Mouse (Mus musculus) megakaryocyte-erythroid progenitor cell, adult 5-6 weeks (primary cell): ENCODE results near the gene Rgs9bp. TPM values are rescaled to one million over a fixed set of nuclear protein-coding genes. Genes with fewer than 3 reads are reported as not detected.
A peak's percentile ranks its signal among the peaks of the same experiment; 100 is the strongest.

Experiments
- ATAC-seq: replicated peaks from 2 replicates; pipeline ENCODE4 v1.8.0; 2016; ENCODE audit warnings: mild to moderate bottlenecking, inconsistent platforms; ENCODE audit not compliant: severe bottlenecking, poor library complexity, low FRiP score, low TSS enrichment
- total RNA-seq, 2 experiments: library from RNA; stranded (forward) in 1 of 2; stranded (reverse) in 1 of 2; fragments of 200-1000, 215-1000 nt in 1 of 2; fragments of >200 nt in 1 of 2; fragmentation: Nextera tagmentation in 1 of 2; gene quantifications; 2 replicates each; pipeline ENCODE4 v1.2.3; 2014 to 2017

The Rgs9bp gene
- total RNA-seq (2014; fragmentation: Nextera tagmentation), result 4.6 and 5.6 TPM in 2 replicates
- total RNA-seq (2017), result 3.1 and 4.0 TPM in 2 replicates

DNA sequence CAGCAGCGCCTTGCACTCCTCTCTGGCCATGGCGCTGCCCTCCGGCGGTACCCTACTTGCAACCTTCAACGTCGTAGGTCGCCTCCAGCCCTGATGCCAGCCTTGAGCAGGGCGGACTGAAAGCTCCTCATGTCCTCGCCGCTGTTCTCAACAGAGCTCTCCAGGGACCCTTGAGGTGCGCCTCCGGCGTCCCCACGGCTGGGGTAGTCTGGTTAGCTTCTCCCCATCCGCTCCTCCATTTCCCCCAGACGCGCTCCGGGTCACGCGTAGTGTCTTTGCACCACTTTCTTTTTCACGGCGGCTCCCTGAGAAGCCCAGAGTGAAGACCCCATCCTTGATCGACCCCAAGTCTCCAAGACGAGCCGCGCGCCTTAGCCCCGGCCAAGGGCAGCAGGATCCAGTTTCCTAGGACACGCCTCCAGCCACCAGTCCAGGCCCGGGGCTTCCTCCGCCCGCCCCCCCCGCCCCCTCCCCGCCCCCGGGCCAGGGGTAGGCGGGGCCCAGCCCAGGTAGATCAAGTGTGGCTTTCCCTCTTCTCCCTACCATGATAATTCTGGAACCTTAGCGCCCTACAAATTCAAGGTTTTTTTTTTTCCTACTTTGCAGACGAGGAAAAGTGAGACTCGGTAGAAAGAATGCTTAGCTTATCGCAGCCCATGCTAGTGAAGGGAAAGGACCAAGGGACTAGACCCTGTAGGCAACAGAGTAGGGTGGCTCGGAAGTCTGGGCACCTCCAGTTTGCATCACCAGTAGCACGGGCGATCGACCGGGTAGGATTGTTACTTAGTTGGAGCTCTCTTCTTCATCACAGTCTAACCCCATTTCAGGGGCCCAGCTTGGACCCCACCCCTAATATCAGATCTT is at the start of gene Rgs9bp:
Gene Rgs9bp (minus strand): TSS at position 392 of the 864 bp plus-strand sequence.
- peak; percentile 46 for ATAC-seq

DNA sequence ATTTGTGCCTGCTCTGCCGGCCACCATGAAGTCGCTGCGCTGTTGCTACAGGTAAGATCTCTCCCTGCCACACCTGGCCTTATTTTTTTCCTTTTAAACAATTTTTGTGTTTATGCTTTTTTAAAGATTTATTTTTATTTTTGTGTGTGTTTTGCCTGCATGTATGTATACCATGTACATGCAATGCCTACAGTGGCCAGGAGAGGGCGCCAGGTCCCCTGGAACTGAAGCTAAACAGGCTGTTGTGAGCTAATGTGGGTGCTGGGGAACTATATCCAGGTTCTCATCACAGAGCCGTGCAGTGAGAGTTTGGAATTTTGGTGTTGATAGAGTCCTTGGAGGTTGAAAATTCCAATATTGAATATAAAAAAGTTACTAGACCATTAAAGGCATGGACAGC is 43.1 kb upstream of the Rgs9bp start:
- 0 out of 2 replicates have a peak, but pooled peaks have one; percentile 58 for ATAC-seq

DNA sequence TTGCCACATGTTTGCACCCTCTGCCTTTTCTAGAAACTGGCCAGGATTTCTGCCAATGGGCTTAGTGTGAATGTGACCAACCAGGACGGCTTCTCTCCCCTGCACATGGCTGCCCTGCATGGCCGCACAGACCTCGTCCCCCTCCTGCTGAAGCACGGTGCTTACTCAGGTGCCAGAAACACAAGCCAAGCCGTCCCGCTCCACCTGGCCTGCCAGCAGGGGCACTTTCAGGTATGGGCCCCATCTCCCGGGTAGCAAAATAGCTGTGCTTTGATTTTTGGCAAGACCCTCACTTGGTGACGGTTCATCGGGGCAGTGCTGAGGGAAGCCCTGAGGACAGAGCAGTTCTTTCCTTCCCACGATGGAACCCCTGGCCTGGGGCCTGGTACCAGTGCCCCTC is 42.0 kb upstream of the Rgs9bp start:
- no peak for ATAC-seq

DNA sequence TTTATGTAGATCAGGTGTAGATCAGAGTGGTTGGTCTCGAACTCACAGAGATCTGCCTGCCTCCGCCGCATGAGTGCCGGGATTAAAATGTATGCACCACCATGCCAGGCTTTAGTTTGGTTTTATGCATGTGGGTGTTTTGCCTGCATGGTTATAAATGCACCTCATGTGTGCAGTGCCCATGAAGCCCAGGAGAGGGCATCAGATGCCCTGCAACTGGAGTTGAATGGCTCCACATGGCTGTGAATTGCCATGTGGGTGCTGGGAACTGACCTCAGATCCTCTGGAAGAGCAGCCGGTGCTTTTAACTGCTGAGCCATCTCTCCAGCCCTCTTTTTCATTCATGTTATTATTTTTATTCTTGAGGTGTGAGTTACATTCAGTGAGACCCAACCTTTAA is 40.7 kb upstream of the Rgs9bp start:
- no peak for ATAC-seq

- ATAC-seq, result no peak
These were observed 37.2 kb upstream of the Rgs9bp start for GRCm38 (mm10) chr7:35622626-35623025.

DNA sequence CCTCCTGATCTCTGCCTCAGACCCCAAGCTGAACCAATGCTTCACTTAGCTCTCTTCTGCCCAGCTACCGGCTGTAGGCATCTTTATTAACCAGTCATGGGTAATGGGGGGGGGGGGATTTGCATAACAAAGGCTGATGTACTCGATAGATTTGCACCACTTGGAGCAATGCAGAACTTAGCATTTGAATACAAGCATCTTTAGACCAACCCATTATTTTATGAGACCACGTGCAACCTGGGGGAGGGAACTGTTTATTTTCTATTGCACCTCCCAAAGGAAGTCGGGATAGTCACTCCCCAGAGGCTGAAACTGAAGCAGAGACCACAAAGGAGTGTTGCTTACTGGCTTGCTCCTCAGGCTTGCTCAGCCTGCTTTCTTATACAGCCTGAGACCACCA is 32.1 kb upstream of the Rgs9bp start:
- no peak for ATAC-seq

DNA sequence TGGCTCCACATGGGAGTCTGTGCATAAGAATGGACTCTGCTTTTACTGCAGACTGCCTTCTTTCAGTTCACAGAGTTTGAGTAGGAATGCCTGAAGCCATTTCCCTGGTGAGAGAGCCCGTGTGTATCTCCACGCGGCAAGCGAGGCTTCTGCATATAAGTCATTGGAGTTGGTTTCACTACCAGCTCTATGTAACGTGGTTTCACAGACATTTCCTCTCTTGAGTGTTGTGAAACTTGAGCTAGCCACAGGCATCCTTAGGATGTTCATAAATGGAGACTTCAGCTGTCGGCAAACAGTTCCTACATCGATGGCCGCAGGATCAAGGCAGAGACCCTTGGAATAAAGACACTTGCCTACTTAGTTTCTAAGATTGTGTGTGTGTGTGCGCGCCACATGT is 23.9 kb upstream of the Rgs9bp start:
- no peak for ATAC-seq

DNA sequence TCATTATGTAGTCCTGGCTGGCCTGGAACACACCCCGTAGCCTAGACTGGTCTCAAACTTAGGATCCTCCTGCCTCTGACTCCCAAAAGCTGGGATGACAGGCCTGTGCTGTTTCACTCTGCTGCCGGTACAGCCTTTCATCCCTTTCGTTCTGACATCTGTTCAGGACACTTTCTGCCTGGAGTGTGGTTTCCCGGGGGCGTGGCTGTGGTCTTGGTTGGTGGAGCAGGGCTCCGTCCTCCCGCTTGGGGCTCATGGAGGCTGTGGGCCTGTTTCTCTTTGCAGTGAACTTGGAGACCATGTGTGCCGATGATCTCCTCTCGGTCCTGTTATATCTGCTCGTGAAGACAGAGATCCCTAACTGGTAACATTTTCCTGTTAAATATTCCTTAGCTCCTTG is 21.4 kb upstream of the Rgs9bp start:
- ATAC-seq, result 0 out of 2 replicates have a peak, but pooled peaks have one; percentile 24

DNA sequence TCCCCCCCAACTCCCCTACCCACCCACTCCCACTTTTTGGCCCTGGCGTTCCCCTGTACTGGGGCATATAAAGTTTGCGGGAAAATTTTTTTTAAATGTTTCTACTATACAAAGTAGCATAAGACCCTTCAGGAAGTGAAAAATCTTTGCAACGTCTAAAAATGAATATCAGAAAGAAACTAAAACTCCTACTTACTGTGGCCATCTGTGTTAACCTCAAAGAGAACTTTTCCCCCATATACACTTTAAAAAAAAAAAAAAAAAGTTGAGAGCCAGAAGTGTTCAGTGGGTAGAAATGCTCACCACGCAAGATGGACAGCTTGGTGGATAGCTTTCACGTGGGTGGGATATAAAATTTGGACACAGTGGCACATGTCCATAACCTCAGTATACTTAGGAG is 17.4 kb upstream of the Rgs9bp start:
- no peak for ATAC-seq

DNA sequence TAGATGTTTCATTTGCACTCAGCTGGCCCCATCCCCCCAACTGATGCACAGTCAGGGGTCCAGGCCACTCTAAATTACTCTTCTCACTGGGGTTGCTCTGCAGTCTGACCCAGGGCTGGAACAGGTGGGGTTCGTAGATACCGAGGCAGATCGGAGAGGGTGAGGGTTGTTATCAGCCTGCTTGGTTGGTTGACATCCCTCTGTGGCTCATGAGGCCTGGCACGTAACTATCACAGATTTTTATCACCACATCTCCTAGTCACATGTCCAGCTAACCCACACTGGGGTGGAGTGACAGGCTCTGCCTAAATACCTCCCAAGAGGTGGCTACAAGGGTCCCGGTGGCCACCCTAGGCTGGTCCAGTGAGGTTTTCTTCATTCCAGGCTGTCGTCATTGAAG is 15.7 kb upstream of the Rgs9bp start:
- peak; percentile 82 for ATAC-seq

GRCm38 (mm10) chr7:35600031-35600430 is 14.6 kb upstream of the Rgs9bp start:
- no peak for ATAC-seq

DNA sequence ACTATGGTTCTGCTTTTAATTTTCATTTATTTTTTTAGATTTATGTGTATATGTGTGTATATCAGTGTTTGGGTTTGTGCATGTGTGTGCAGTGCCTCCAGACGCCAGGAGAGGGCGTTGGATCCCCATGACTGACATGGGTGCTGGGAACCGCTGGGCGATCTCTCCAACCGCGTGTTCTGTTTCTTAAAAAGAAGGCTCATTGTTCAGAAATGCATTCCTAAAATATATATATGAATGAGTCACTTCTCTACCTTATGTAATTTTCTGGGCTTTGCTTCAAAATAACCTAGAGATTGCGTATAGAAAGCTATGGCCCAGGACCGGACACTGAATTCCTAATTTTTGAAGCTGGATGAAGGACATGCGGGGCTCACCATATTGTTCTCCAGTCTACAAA is 14.1 kb upstream of the Rgs9bp start:
- ATAC-seq, result no peak

GRCm38 (mm10) chr7:35594311-35594710 is 8.9 kb upstream of the Rgs9bp start:
- no peak for ATAC-seq

GRCm38 (mm10) chr7:35590731-35591191 is 5.4 kb upstream of the Rgs9bp start:
- no peak for ATAC-seq

DNA sequence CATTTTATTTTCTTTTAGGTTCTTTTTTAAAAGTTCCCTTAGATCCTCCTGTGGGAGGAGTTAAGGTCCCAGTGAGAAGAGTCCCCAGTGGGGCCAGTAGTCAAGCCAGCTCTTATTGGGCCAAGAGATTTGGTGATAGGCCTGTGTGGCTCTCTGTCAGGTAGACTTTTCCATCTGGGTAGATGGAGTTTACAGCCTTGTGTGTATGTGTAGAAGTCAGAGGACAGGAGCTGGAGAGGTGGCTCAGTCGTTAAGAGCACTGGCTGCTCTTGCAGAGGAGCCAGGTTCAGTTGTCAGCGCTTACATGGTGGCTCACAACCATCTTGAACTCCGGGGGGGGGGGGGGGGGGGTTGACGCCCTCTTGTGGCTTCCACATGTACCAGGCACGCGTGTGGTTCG is 4.1 kb upstream of the Rgs9bp start:
- no peak for ATAC-seq

DNA sequence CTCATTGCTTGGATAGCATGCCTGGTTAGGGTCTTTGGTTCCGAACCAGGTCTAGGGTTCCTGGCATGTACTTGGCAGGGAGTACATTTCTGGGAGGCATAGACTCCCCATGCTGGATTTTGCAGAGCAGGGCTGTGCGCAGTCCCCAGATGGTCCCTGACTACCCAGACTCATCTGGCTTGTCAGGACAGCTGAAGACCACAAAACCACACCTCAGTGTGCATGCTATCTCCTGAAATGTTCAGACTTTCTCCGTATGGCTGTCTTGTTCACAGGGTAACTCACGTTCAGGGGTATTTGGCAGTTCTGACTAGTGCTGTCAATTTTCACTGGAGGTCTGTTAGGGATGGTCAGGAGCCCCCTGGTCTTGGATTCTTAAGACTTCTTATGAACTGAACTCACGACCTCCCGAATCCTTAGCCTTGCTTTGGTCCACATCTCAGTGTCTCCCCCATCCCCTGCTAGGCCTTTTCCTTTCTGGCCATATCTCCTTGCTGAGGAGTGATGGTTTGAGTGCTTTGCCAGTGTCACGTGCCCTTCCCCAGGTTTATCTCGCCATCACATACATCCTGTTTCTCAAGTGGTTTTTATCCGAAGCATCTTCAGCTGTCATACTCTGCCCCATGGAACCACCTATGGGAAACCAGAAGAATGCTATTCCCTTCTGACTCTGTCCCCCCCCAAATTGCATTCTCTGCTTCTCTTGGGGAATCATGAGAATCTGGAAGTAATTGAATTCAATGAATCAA is 3.5 kb upstream of the Rgs9bp start:
- peak; percentile 40 for ATAC-seq

- no peak for ATAC-seq
These were observed 2.3 kb upstream of the Rgs9bp start for GRCm38 (mm10) chr7:35587728-35588127.

DNA sequence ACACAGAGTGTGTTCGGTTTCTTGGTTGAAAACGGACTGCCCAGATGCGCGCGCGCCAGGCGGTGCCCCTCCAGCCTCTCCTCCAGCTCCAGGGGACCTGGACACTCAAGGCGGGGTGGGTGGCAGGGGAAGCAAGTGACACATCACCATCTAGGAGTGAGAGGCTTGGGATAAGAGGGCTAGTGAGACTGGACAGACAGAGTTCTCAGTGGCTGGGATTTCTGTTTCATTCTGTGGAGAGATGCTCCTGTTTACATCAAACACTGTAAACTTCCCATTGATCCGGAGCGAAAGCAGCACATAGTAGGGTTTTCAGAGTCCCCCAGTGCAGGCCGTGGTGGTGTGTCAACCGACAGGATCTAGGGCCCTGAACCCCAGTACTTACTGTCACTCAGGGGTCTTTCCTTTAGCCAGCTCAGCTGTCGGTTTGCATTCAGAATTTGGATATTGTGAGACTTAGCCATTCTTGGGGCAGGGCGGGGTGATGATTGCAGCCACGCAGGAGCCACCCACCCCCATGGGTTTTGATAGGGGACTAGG is 1.6 kb upstream of the Rgs9bp start:
- no peak for ATAC-seq

GRCm38 (mm10) chr7:35586055-35586905 is 898 bp upstream of the Rgs9bp start, which contains the start of gene Ankrd27:
TSS of gene Ankrd27 (plus strand) at chr7:35586244.
- peak; percentile 82 for ATAC-seq
